8 mouse cellular contexts compared by ENCODE assay signal in the genomic region with DNA sequence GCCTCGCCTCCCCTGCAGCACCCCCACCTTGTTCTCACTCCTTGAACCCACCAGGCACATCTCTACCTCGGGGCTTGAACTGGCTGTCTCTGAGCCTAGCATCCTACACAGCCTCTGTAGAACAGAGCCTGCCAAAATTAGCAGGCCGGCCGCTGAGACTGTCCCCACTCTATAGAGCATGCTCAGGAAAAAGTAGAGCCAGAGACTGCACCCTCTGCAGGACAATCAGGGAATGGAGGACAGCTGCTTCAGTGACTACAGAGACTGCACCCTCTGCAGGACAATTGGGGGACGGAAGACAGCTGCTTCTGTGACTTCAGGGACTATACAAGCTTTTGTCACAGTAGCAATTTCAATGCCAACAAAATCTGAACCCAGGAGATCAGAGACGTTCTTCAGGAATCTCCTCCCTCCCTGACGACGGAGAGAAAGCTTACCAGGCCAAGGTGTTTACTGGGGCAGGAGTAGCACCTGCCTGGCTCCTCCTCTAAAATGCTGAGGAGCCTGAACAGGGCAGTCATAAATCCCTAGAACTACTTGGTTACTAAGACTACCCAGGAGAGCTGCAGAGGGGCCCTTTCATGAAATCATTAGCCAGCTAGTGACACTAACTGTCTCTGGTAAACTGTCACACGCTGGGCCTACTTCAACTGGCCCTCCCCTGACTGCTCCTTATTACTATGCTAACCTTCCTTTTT. TPM values are rescaled to one million over a fixed set of nuclear protein-coding genes. Genes with fewer than 3 reads are reported as not detected.
DNase-seq lines count a peak whose midpoint lies in the region; ATAC-seq and TF ChIP-seq lines count a peak whose summit lies in the region.

No protein-coding gene starts in this region.

- peak; percentile 87 for TF ChIP-seq CTCF in brain, embryonic 14.5 days (IDR thresholded peaks at IDR 0.05; ENCODE audit: borderline replicate concordance, extremely low read depth, insufficient read depth, insufficient read length)
- TF ChIP-seq CTCF in heart, postnatal 0 days (IDR thresholded peaks at IDR 0.05; ENCODE audit: low read depth) = peak; percentile 99
- peak; percentile 85 for TF ChIP-seq CTCF in liver, embryonic 14.5 days (IDR thresholded peaks at IDR 0.05; ENCODE audit: low read depth)

- 0 out of 2 replicates have a peak, but pooled peaks cover 4% of the 10 kb centered on the region for H3K9me3 ChIP-seq in heart, postnatal 0 days (replicated peaks; ENCODE audit: control insufficient read depth, low read length)
- H3K9me3 ChIP-seq in liver, embryonic 14.5 days (ENCODE audit: control insufficient read depth, low read length) = peaks cover 5% of the 10 kb centered on the region
- no peaks in the 10 kb centered on the region for H3K9me3 ChIP-seq in neural tube, embryonic 13.5 days

- no peaks in the 10 kb centered on the region for H3K27me3 ChIP-seq in heart, postnatal 0 days (ENCODE audit: control insufficient read depth, insufficient read depth, low read length)
- no peaks in the 10 kb centered on the region for H3K27me3 ChIP-seq in liver, embryonic 14.5 days (ENCODE audit: control insufficient read depth, insufficient read depth, low read length)
- H3K27me3 ChIP-seq in neural tube, embryonic 13.5 days = no peaks in the 10 kb centered on the region

- no peak overlapping the region for H3K4me2 ChIP-seq in heart, postnatal 0 days (ENCODE audit: low read depth, low read length)
- no peak overlapping the region for H3K4me2 ChIP-seq in liver, embryonic 14.5 days (ENCODE audit: low read depth)
- H3K4me2 ChIP-seq in neural tube, embryonic 13.5 days = no peak overlapping the region

- H3K9ac ChIP-seq in heart, postnatal 0 days (replicated peaks; ENCODE audit: low read depth, low read length) = no peak overlapping the region
- no peak overlapping the region for H3K9ac ChIP-seq in liver, embryonic 14.5 days (replicated peaks)
- H3K9ac ChIP-seq in neural tube, embryonic 13.5 days = no peak overlapping the region

- TF ChIP-seq EP300 in heart, postnatal 0 days (IDR thresholded peaks at IDR 0.05; ENCODE audit: low read depth) = no peak
- no peak for TF ChIP-seq EP300 in liver, embryonic 14.5 days (IDR thresholded peaks at IDR 0.05; ENCODE audit: low read depth)

- peaks cover 22% of the 10 kb centered on the region for H3K36me3 ChIP-seq in heart, postnatal 0 days (replicated peaks; ENCODE audit: control insufficient read depth, insufficient read depth, low read length)
- H3K36me3 ChIP-seq in liver, embryonic 14.5 days (replicated peaks; ENCODE audit: control insufficient read depth, insufficient read depth, low read depth) = peaks cover 20% of the 10 kb centered on the region
- peaks cover 25% of the 10 kb centered on the region for H3K36me3 ChIP-seq in neural tube, embryonic 13.5 days

- ATAC-seq in heart, postnatal 0 days (ENCODE audit: insufficient read depth, low read depth) = peak; percentile 90
- peak; percentile 55 for ATAC-seq in liver, embryonic 14.5 days (ENCODE audit: insufficient read depth)
- ATAC-seq in neural tube, embryonic 13.5 days (ENCODE audit: low read depth) = peak; percentile 88

- WGBS in heart, postnatal 0 days = 30% methylated on average over 9 of the region's 9 CpGs
- WGBS in liver, embryonic 14.5 days (ENCODE audit: insufficient replicate concordance) = 48% methylated on average over 9 of the region's 9 CpGs
- WGBS in neural tube, embryonic 13.5 days = 22% methylated on average over 9 of the region's 9 CpGs

- TF ChIP-seq POLR2A in brain, embryonic 14.5 days (IDR thresholded peaks at IDR 0.05; ENCODE audit: borderline replicate concordance, extremely low read depth, insufficient read depth, insufficient read length, poor library complexity, severe bottlenecking) = no peak

- peak; percentile 61 for DNase-seq in CD4-positive helper T cell, adult 2 months (ENCODE audit: low read depth, low spot score)
- DNase-seq in brain, embryonic 14.5 days (ENCODE audit: low read depth) = peak; percentile 89
- DNase-seq in fibroblast of lung, adult 2 months (ENCODE audit: low read depth) = peak; percentile 26
- DNase-seq in heart, postnatal 0 days (ENCODE audit: low spot score) = peak; percentile 88
- peak; percentile 62 to 80 for DNase-seq in kidney, postnatal 36 days
- peak in 1 of 3 experiments; percentile 31 for DNase-seq in liver, embryonic 14.5 days (ENCODE audit: low read depth in 3 of 3, low spot score in 3 of 3)
- DNase-seq in telencephalon, adult 2 months (ENCODE audit: low read depth, low spot score) = peak; percentile 92

- no peak overlapping the region for H3K27ac ChIP-seq in heart, postnatal 0 days (ENCODE audit: low read depth)
- no peak overlapping the region for H3K27ac ChIP-seq in liver, embryonic 14.5 days
- 0 out of 2 replicates have a peak overlapping the region, but pooled peaks have one; percentile 28 for H3K27ac ChIP-seq in neural tube, embryonic 13.5 days (replicated peaks)

- H3K4me1 ChIP-seq in heart, postnatal 0 days (ENCODE audit: control insufficient read depth, insufficient read depth) = no peaks in the 10 kb centered on the region
- H3K4me1 ChIP-seq in liver, embryonic 14.5 days (replicated peaks; ENCODE audit: control insufficient read depth in 2 of 2, insufficient read depth in 2 of 2, low read length in 1 of 2) = no peaks in the 10 kb centered on the region
- H3K4me1 ChIP-seq in neural tube, embryonic 13.5 days (replicated peaks) = peaks cover 21% of the 10 kb centered on the region

- no peak overlapping the region for H3K4me3 ChIP-seq in heart, postnatal 0 days (ENCODE audit: low read depth, low read length)
- H3K4me3 ChIP-seq in liver, embryonic 14.5 days (ENCODE audit: insufficient read depth in 1 of 2, low read depth in 2 of 2, low read length in 2 of 2) = no peak overlapping the region
- H3K4me3 ChIP-seq in neural tube, embryonic 13.5 days = no peak overlapping the region

RNA-seq across cellular contexts. Expression of a gene that starts 33.0 kb away (rescaled TPM):
- polyA plus RNA-seq in brain, embryonic 14.5 days (2012; rRNA removed) = 1.1 and 1.3 TPM in 2 replicates
- total RNA-seq in heart, postnatal 0 days (2014; rRNA removed; ENCODE audit: low replicate concordance) = 0.15 and 5.1 TPM in 2 replicates
- 0.22 and 0.26 TPM in 2 replicates for polyA plus RNA-seq in heart, postnatal 0 days (2015; fragmentation: Nextera tagmentation; extraction: Ambion mirVana)
- polyA plus RNA-seq in liver, embryonic 14.5 days (2012; rRNA removed) = not detected in 2 replicates
- polyA plus RNA-seq in liver, embryonic 14.5 days (2014; fragmentation: Nextera tagmentation; extraction: Ambion mirVana) = not detected in 2 replicates
- polyA plus RNA-seq in neural tube, embryonic 13.5 days (2015; fragmentation: Nextera tagmentation; extraction: Ambion mirVana) = 0.56 and 0.68 TPM in 2 replicates

RNA-seq across cellular contexts. Expression of a gene that starts 58.7 kb away (rescaled TPM):
- 46.7 and 56.5 TPM in 2 replicates for polyA plus RNA-seq in brain, embryonic 14.5 days (2012; rRNA removed)
- 80.6 and 85.7 TPM in 2 replicates for total RNA-seq in heart, postnatal 0 days (2014; rRNA removed; ENCODE audit: low replicate concordance)
- 12.5 and 15.0 TPM in 2 replicates for polyA plus RNA-seq in heart, postnatal 0 days (2015; fragmentation: Nextera tagmentation; extraction: Ambion mirVana)
- polyA plus RNA-seq in liver, embryonic 14.5 days (2012; rRNA removed) = 20.6 and 24.2 TPM in 2 replicates
- 10.7 and 14.1 TPM in 2 replicates for polyA plus RNA-seq in liver, embryonic 14.5 days (2014; fragmentation: Nextera tagmentation; extraction: Ambion mirVana)
- polyA plus RNA-seq in neural tube, embryonic 13.5 days (2015; fragmentation: Nextera tagmentation; extraction: Ambion mirVana) = 9.2 and 10.0 TPM in 2 replicates
